12 mouse cellular contexts compared by ENCODE assay signal in genomic region chr7:47473904-47474303, GRCm38 (mm10). TPM values are rescaled to one million over a fixed set of nuclear protein-coding genes. Genes with fewer than 3 reads are reported as not detected.
"Had no signal": no experiment of that assay in that cellular context is flagged by ENCODE, and none has a peak within 500 bp of the region (broad histone marks: within the 10 kb centered on the region; RNA-seq: fewer than 3 reads in every experiment).

No protein-coding gene starts in this region.

RNA-seq across cellular contexts. Expression of gene Mrgpra2a, which starts 22.0 kb away (rescaled TPM):
- total RNA-seq: midbrain, postnatal 0 days; monocyte, adult 5-6 weeks had no signal
- polyA plus RNA-seq: lung, embryonic 14.5 days; lung, embryonic 16.5 days; midbrain, embryonic 11.5 days; midbrain, embryonic 13.5 days; midbrain, embryonic 15.5 days; midbrain, postnatal 0 days; neural tube, embryonic 12.5 days; neural tube, embryonic 14.5 days; small intestine, adult 2 months; stomach, embryonic 14.5 days; urinary bladder, adult 2 months had no signal

RNA-seq across cellular contexts. Expression of gene Mrgpra2b, which starts 54.8 kb away (rescaled TPM):
- total RNA-seq: midbrain, postnatal 0 days; monocyte, adult 5-6 weeks had no signal
- polyA plus RNA-seq: lung, embryonic 14.5 days; lung, embryonic 16.5 days; midbrain, embryonic 13.5 days; midbrain, embryonic 15.5 days; midbrain, postnatal 0 days; neural tube, embryonic 12.5 days; neural tube, embryonic 14.5 days; stomach, embryonic 14.5 days; urinary bladder, adult 2 months had no signal
